Mouse (Mus musculus): ENCODE data around the gene Eif2ak4. TPM values are rescaled to one million over a fixed set of nuclear protein-coding genes. Genes with fewer than 3 reads are reported as not detected.

Gene Eif2ak4
- polyA plus RNA-seq, 1 experiment from 2014 or later: 12.1 TPM

- Histone ChIP-seq H3K36me3 (peaks cover 18% of the 10 kb centered on the region), H3K4me3 (no peak overlapping the region), H3K27ac (no peak overlapping the region), H3K9ac (no peak overlapping the region), H3K27me3 (no peaks in the 10 kb centered on the region), H3K4me2 (no peak overlapping the region), H3K9me3 (no peaks in the 10 kb centered on the region), H3K4me1 (no peaks in the 10 kb centered on the region)
- ATAC-seq (ENCODE audit: borderline replicate concordance, extremely low read depth, low FRiP score, low TSS enrichment): no peak
- WGBS: 63% methylated on average over 13 of the region's 13 CpGs
Observed at GRCm38 (mm10) chr2:118445696-118446674, 57.6 kb downstream of the Eif2ak4 start.

GRCm38 (mm10) chr2:118448181-118448580 lies 59.8 kb downstream of the Eif2ak4 start:
- no peak for ATAC-seq (ENCODE audit: borderline replicate concordance, extremely low read depth, low FRiP score, low TSS enrichment)
- 82% methylated on average over 12 of the region's 12 CpGs for WGBS

GRCm38 (mm10) chr2:118451056-118451455 lies 62.6 kb downstream of the Eif2ak4 start:
- H3K27me3 ChIP-seq: no peaks in the 10 kb centered on the region
- H3K4me3 ChIP-seq: no peak overlapping the region
- no peak overlapping the region for H3K27ac ChIP-seq
- no peaks in the 10 kb centered on the region for H3K9me3 ChIP-seq
- no peak for ATAC-seq (ENCODE audit: borderline replicate concordance, extremely low read depth, low FRiP score, low TSS enrichment)
- no peaks in the 10 kb centered on the region for H3K4me1 ChIP-seq
- no peak overlapping the region for H3K4me2 ChIP-seq
- WGBS: 86% methylated on average over 6 of the region's 6 CpGs
- peaks cover 16% of the 10 kb centered on the region; the same call in 1 of the 2 replicates for H3K36me3 ChIP-seq
- H3K9ac ChIP-seq: no peak overlapping the region

More at GRCm38 (mm10) chr2:118448181-118448580, 59.8 kb downstream of the Eif2ak4 start:
- no peaks in the 10 kb centered on the region for H3K4me1 ChIP-seq
- no peak overlapping the region for H3K4me2 ChIP-seq
- no peak overlapping the region for H3K27ac ChIP-seq
- no peak overlapping the region for H3K4me3 ChIP-seq
- no peaks in the 10 kb centered on the region for H3K9me3 ChIP-seq
- no peaks in the 10 kb centered on the region for H3K27me3 ChIP-seq
- H3K9ac ChIP-seq: no peak overlapping the region
- peaks cover 23% of the 10 kb centered on the region for H3K36me3 ChIP-seq

DNA sequence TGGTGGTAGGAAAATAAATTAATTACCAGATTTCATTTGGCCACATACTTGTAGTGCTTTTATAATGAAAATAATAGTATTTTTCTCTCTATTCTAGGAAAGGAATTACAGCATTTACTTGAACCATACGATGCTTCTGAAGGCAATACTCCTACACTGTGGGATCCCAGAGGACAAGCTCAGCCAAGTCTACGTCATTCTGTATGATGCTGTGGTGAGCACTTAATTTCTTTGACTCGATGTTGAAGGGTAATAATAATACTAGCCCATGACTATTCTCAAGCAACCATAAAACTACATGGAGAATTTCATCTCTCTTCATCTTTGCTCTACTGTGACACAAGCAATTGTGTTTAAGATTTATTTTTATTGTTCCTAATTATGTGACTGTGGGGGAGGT lies 68.6 kb downstream of the Eif2ak4 start:
- Histone ChIP-seq H3K4me2 (no peak overlapping the region), H3K27ac (no peak overlapping the region), H3K4me1 (peaks cover 13% of the 10 kb centered on the region), H3K27me3 (no peaks in the 10 kb centered on the region), H3K9me3 (no peaks in the 10 kb centered on the region), H3K4me3 (no peak overlapping the region), H3K36me3 (peaks cover 19% of the 10 kb centered on the region; the same call in 1 of the 2 replicates), H3K9ac (no peak overlapping the region)
- ATAC-seq (ENCODE audit: borderline replicate concordance, extremely low read depth, low FRiP score, low TSS enrichment): no peak
- WGBS: 90% methylated on average over 3 of the region's 3 CpGs

GRCm38 (mm10) chr2:118457463-118458261 lies 69.2 kb downstream of the Eif2ak4 start:
- peaks cover 16% of the 10 kb centered on the region for H3K4me1 ChIP-seq
- H3K27ac ChIP-seq: no peak overlapping the region
- 93% methylated on average over 13 of the region's 13 CpGs for WGBS
- no peak overlapping the region for H3K4me2 ChIP-seq
- no peaks in the 10 kb centered on the region for H3K9me3 ChIP-seq
- no peak for ATAC-seq (ENCODE audit: borderline replicate concordance, extremely low read depth, low FRiP score, low TSS enrichment)
- peaks cover 21% of the 10 kb centered on the region; the same call in 1 of the 2 replicates for H3K36me3 ChIP-seq
- no peak overlapping the region for H3K9ac ChIP-seq
- no peaks in the 10 kb centered on the region for H3K27me3 ChIP-seq
- no peak overlapping the region for H3K4me3 ChIP-seq

GRCm38 (mm10) chr2:118461480-118462165 lies 73.2 kb downstream of the Eif2ak4 start:
- Histone ChIP-seq H3K4me2 (no peak overlapping the region), H3K9me3 (no peaks in the 10 kb centered on the region), H3K4me1 (peaks cover 16% of the 10 kb centered on the region), H3K27ac (peak overlapping the region; percentile 76), H3K9ac (no peak overlapping the region), H3K36me3 (peaks cover 25% of the 10 kb centered on the region), H3K4me3 (no peak overlapping the region), H3K27me3 (no peaks in the 10 kb centered on the region)
- 44% methylated on average over 16 of the region's 16 CpGs for WGBS
- ATAC-seq (ENCODE audit: borderline replicate concordance, extremely low read depth, low FRiP score, low TSS enrichment): peak; percentile 88

DNA sequence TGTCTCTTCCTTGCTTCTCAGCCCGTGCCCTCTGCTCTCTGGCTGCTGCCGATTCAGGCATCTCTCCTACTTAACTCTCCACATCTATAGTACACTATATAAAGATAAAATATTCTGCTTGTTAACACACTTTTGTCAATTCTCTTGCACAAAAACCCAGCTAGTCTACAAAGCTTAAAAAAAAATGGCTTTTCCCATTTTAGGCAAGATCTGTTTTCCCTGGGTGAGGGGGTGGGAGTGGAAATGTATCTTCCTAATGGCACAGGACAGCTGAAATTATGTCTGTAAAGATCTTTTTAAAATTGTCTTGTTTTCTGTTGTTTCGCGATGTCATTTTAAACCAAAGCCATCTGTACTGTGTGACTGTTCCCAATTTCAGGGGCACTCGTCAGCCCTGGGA lies 75.1 kb downstream of the Eif2ak4 start:
- Histone ChIP-seq H3K9ac (no peak overlapping the region), H3K4me3 (no peak overlapping the region), H3K9me3 (no peaks in the 10 kb centered on the region), H3K36me3 (peaks cover 27% of the 10 kb centered on the region), H3K27me3 (no peaks in the 10 kb centered on the region), H3K4me1 (peaks cover 16% of the 10 kb centered on the region), H3K27ac (no peak overlapping the region), H3K4me2 (no peak overlapping the region)
- ATAC-seq (ENCODE audit: borderline replicate concordance, extremely low read depth, low FRiP score, low TSS enrichment): no peak
- WGBS: 80% methylated on average over 5 of the region's 5 CpGs

GRCm38 (mm10) chr2:118464450-118464849 lies 76.0 kb downstream of the Eif2ak4 start:
- H3K9ac ChIP-seq: no peak overlapping the region
- no peak overlapping the region for H3K4me3 ChIP-seq
- no peaks in the 10 kb centered on the region for H3K27me3 ChIP-seq
- H3K9me3 ChIP-seq: no peaks in the 10 kb centered on the region
- ATAC-seq (ENCODE audit: borderline replicate concordance, extremely low read depth, low FRiP score, low TSS enrichment): no peak
- H3K4me2 ChIP-seq: no peak overlapping the region
- no peak overlapping the region for H3K27ac ChIP-seq
- H3K36me3 ChIP-seq: peaks cover 26% of the 10 kb centered on the region
- WGBS: 63% methylated on average over 3 of the region's 3 CpGs
- H3K4me1 ChIP-seq: peaks cover 16% of the 10 kb centered on the region

DNA sequence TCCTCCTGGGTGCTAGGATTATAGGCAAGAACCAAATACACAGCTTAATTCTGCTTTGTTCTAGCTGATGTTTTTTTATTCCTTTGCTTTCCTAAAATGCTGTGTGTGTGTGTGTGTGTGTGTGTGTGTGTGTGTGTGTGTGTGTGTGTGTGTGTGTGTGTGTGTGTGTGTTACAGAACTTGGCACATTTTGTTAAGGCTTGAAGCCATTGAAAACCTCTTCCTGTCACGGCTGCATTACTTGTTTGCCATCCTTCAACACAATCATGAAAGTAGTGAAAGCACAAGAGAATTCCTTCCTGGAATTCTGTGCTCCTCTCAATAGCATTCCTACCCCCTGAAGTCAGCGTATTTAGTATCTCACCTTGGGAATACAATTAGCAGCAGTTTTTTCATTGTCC lies 77.5 kb downstream of the Eif2ak4 start:
- Histone ChIP-seq H3K4me2 (no peak overlapping the region), H3K27me3 (no peaks in the 10 kb centered on the region), H3K9me3 (no peaks in the 10 kb centered on the region), H3K27ac (no peak overlapping the region), H3K9ac (no peak overlapping the region), H3K4me1 (peaks cover 14% of the 10 kb centered on the region), H3K4me3 (no peak overlapping the region), H3K36me3 (peaks cover 37% of the 10 kb centered on the region)
- ATAC-seq (ENCODE audit: borderline replicate concordance, extremely low read depth, low FRiP score, low TSS enrichment): no peak
- WGBS: 44% methylated on average over 2 of the region's 2 CpGs

DNA sequence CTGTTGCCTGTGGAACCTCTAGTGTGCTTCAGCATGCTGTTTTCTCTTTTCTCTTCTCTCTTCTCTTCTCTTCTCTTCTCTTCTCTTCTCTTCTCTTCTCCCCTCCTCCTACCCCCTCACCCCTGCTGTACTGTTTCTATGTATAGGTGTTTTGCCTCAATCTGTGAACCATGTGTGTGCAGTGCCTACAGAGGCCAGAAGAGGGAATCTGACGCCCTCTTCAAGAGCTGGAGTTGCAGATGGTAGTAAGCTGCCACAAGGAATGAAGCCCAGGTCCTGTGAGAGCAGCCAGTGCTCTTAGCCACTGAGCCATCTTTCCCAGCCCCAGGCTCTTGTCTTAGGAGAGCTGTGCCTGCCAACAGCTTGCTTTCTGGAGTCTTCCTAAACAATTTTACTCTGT lies 78.2 kb downstream of the Eif2ak4 start:
- H3K27me3 ChIP-seq: no peaks in the 10 kb centered on the region
- no peaks in the 10 kb centered on the region for H3K9me3 ChIP-seq
- peaks cover 44% of the 10 kb centered on the region for H3K36me3 ChIP-seq
- no peak overlapping the region for H3K27ac ChIP-seq
- no peak overlapping the region for H3K4me3 ChIP-seq
- H3K4me2 ChIP-seq: no peak overlapping the region
- H3K9ac ChIP-seq: no peak overlapping the region
- ATAC-seq (ENCODE audit: borderline replicate concordance, extremely low read depth, low FRiP score, low TSS enrichment): no peak
- 44% methylated on average over 1 of the region's 1 CpGs for WGBS
- H3K4me1 ChIP-seq: peaks cover 6% of the 10 kb centered on the region

GRCm38 (mm10) chr2:118468354-118468753 lies 79.9 kb downstream of the Eif2ak4 start:
- no peak for ATAC-seq (ENCODE audit: borderline replicate concordance, extremely low read depth, low FRiP score, low TSS enrichment)
- H3K9ac ChIP-seq: no peak overlapping the region
- no peak overlapping the region for H3K27ac ChIP-seq
- no peaks in the 10 kb centered on the region for H3K27me3 ChIP-seq
- H3K4me3 ChIP-seq: no peak overlapping the region
- no peaks in the 10 kb centered on the region for H3K4me1 ChIP-seq
- H3K4me2 ChIP-seq: no peak overlapping the region
- no peaks in the 10 kb centered on the region for H3K9me3 ChIP-seq
- H3K36me3 ChIP-seq: peaks cover 57% of the 10 kb centered on the region

Data from lung, embryonic 15.5 days (tissue).